Mouse (Mus musculus): Measurements from ENCODE around the gene Napepld. TPM values are rescaled to one million over a fixed set of nuclear protein-coding genes. Genes with fewer than 3 reads are reported as not detected.
"Not testable (repeated sequence)": the region's sequence is repeated elsewhere in the genome, so short reads cannot be mapped to it uniquely, and the experiment has no call there.

Napepld gene
- polyA plus RNA-seq, 1 experiment from 2014 or later = 5.1 TPM

GRCm38 (mm10) chr5:21625916-21626315 is 75.3 kb downstream of the Napepld start:
- H3K9ac ChIP-seq = no peak overlapping the region
- ATAC-seq (ENCODE audit: insufficient read depth) = no peak
- no peak for DNase-seq
- no peak for TF ChIP-seq CTCF (IDR thresholded peaks at IDR 0.05; ENCODE audit: low read depth)
- no peaks in the 10 kb centered on the region for H3K4me1 ChIP-seq (ENCODE audit: insufficient read depth)
- no peak overlapping the region for H3K4me2 ChIP-seq
- no peaks in the 10 kb centered on the region for H3K27me3 ChIP-seq (ENCODE audit: insufficient read depth, low read length)
- H3K36me3 ChIP-seq (ENCODE audit: insufficient read depth) = no peaks in the 10 kb centered on the region
- no peak overlapping the region for H3K27ac ChIP-seq (ENCODE audit: low read depth)
- H3K9me3 ChIP-seq (ENCODE audit: low read depth, low read length) = no peaks in the 10 kb centered on the region
- H3K4me3 ChIP-seq (ENCODE audit: low read depth, low read length) = no peak overlapping the region

- no peak for DNase-seq
- Histone ChIP-seq H3K9ac (no peak overlapping the region), H3K27me3 (ENCODE audit: insufficient read depth, low read length) (no peaks in the 10 kb centered on the region), H3K4me2 (no peak overlapping the region), H3K4me1 (ENCODE audit: insufficient read depth) (no peaks in the 10 kb centered on the region), H3K9me3 (ENCODE audit: low read depth, low read length) (no peaks in the 10 kb centered on the region), H3K4me3 (ENCODE audit: low read depth, low read length) (no peak overlapping the region), H3K27ac (ENCODE audit: low read depth) (no peak overlapping the region), H3K36me3 (ENCODE audit: insufficient read depth) (no peaks in the 10 kb centered on the region)
- ATAC-seq (ENCODE audit: insufficient read depth) = no peak
- 69% methylated on average over 3 of the region's 3 CpGs for whole genome bisulfite sequencing
- TF ChIP-seq CTCF (IDR thresholded peaks at IDR 0.05; ENCODE audit: low read depth) = no peak
Observed at GRCm38 (mm10) chr5:21616450-21617009, 84.7 kb downstream of the Napepld start.

GRCm38 (mm10) chr5:21614299-21614698 is 86.9 kb downstream of the Napepld start:
- not testable (repeated sequence) for H3K4me3 ChIP-seq (ENCODE audit: low read depth, low read length); ATAC-seq (ENCODE audit: insufficient read depth)
- WGBS = 95% methylated on average over 11 of the region's 11 CpGs

More at GRCm38 (mm10) chr5:21614299-21614698, 86.9 kb downstream of the Napepld start:
- H3K4me2 ChIP-seq; H3K27ac ChIP-seq (ENCODE audit: low read depth); H3K36me3 ChIP-seq (ENCODE audit: insufficient read depth); H3K27me3 ChIP-seq (ENCODE audit: insufficient read depth, low read length); H3K4me1 ChIP-seq (ENCODE audit: insufficient read depth); H3K9ac ChIP-seq; H3K9me3 ChIP-seq (ENCODE audit: low read depth, low read length); DNase-seq: not testable (repeated sequence)

Other genes starting within 250 kb of the Napepld start
- gene Lrrc17, start 157.8 kb downstream of the Napepld start, polyA plus RNA-seq (2014; fragmentation: Nextera tagmentation; extraction: Ambion mirVana) = 39.5 and 45.3 TPM in 2 replicates
- 0.49 and 0.50 TPM in 2 replicates for gene Fbxl13, start 55.8 kb downstream of the Napepld start, polyA plus RNA-seq (2014; fragmentation: Nextera tagmentation; extraction: Ambion mirVana)
- 53.6 and 54.4 TPM in 2 replicates for gene Armc10, start 55.6 kb downstream of the Napepld start, polyA plus RNA-seq (2014; fragmentation: Nextera tagmentation; extraction: Ambion mirVana)
- gene Pmpcb, start 35.7 kb upstream of the Napepld start, polyA plus RNA-seq (2014; fragmentation: Nextera tagmentation; extraction: Ambion mirVana) = 85.6 TPM in 2 replicates
- 76.9 and 77.4 TPM in 2 replicates for gene Dnajc2, start 83.9 kb upstream of the Napepld start, polyA plus RNA-seq (2014; fragmentation: Nextera tagmentation; extraction: Ambion mirVana)
- gene Psmc2, start 83.9 kb upstream of the Napepld start, polyA plus RNA-seq (2014; fragmentation: Nextera tagmentation; extraction: Ambion mirVana) = 188 and 190 TPM in 2 replicates
- gene Slc26a5, start 164.2 kb upstream of the Napepld start, polyA plus RNA-seq (2014; fragmentation: Nextera tagmentation; extraction: Ambion mirVana) = 0.12 and 0.30 TPM in 2 replicates